Mouse (Mus musculus) ovary, postnatal 10 days (tissue): ENCODE results near the gene Tbc1d2.
"Not testable (repeated sequence)": the region's sequence is repeated elsewhere in the genome, so short reads cannot be mapped to it uniquely, and the experiment has no call there.

Source experiments
- DNase-seq: peaks from one replicate; pipeline ENCODE4 v3.0.0; 2022; ENCODE audit warnings: low spot score

The Tbc1d2 gene

GRCm38 (mm10) chr4:46601844-46602423, 48.1 kb downstream of the Tbc1d2 start, which contains the start of gene Coro2a:
Gene Coro2a (minus strand): TSS chr4:46602202.
- DNase-seq = peak; percentile 68

GRCm38 (mm10) chr4:46601258-46601843, 48.7 kb downstream of the Tbc1d2 start:
- no peak for DNase-seq

DNA sequence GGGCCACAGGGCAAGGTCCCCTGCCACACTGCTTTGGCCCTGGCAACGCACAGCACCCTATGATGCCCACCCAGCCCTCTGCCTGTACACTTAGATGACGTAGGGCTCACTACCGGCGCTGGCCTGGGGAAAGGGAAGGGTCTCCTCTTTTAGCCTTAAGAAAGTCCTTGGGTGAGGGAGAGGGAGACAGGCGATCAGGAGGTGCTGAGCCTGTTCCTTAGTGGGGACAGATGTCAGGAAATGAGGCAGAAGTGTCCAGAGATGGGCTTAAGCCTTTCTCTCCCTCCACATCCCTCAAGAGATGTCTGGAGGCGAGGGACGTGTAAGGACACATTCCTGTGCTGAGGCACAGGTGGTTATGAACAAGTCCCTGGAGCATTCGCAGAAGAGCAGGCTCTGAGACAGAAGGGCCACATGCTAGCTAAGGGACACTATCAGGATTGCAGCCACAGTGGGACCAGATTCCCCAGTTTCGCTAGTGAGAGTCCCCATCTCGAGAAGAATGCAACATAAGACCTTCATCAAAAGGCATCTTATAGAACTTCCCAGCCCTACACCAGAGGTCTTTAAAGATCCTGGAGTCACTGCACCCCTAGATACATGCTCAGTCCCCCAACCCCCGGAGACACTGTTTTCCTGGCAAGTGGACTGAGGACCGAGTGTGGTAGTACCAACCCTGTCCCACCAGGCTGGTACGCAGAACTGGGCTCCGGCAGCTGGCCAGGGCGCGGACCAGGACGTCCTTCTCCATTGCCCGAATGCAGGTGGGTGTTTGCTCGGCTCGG, 49.3 kb downstream of the Tbc1d2 start:
- no peak for DNase-seq

DNA sequence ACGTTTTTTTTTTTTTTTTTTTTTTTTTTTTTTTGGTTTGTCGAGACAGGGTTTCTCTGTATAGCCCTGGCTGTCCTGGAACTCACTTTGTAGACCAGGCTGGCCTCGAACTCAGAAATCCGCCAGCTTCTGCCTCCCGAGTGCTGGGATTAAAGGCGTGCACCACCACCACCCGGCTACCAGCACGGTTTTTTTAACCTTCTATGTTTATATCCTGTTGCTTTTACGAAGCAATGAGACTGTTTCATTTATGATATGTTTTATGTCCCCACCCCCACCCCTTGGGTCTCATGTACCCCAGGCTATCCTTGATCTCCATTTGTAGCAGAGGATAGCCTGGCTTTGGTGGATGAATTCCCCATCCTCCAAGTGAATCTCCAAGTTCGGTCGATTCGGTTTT, 50.4 kb downstream of the Tbc1d2 start:
- not testable (repeated sequence) for DNase-seq

GRCm38 (mm10) chr4:46598981-46599380, 51.0 kb downstream of the Tbc1d2 start:
- DNase-seq = no peak

GRCm38 (mm10) chr4:46598111-46598510, 51.9 kb downstream of the Tbc1d2 start:
- no peak for DNase-seq

DNA sequence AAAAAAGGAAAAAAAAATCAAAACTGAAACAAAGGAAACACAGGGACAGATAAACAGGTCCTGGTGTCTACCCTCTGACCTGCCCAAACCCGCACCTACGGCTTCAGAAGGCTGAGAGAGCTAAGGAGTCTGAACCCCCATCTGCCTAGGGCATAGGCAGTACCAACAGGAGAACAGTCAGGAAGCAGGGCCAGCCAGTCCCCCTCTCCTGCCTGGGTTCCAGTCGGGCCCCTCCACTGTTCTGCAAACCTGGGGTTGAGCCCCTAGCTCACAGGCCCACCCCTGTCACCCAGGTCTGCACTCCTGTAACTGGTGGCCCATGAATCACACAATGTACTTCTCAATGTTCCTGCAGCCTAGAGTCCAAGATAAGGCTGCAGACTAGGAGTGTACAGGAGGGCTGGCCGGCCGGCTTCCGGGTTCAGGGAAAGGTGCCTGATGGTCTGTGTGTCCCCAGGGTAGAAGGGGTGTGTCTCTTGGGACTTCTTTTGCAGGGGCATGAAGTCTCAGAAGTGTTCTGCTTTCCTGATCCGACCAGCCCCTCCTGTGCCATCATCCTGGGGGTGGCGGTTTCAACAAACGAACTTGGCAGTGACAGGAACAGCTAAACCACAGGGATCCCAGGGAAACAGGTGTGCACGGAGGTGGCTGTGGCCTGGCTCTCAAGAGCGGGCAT, 52.6 kb downstream of the Tbc1d2 start:
- DNase-seq = no peak

DNA sequence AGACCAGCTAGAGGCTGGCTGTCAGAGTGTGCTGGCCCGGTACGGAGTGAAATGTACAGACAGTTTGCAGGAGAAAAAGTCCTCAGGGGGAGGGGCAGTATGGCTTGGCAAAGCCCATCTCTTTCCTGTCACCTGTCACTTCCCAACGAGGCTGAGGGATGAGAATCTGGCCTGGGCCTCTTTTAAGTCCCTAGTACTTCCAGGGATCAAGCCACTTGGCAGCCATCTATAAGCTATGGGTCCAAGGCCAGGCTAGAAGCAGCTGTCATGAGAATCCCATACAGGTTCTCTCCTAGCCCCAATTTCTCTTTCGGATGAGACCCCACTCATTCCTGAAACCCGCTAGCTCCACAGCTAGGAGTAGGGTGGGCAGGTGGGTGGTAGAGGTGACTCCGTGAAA, 53.6 kb downstream of the Tbc1d2 start:
- no peak for DNase-seq

DNA sequence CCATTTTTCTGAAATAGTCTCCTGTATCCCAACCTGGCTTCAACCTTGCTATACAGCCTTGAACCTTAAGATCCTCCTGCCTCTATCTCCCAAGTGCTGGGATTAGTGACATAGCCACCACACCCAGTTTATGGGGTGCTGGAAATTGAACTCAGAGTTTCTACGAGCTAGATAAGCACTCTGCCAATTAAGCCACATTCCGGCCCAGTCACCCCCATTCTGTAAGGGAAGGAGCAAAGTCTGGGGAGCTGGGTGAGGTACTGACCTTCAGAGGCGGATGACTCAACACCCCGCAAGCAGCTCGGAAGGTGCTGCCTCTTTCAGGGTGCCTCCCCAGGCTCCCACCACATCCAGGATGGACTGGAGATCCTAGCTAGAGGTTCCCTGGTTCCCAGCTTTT, 55.9 kb downstream of the Tbc1d2 start:
- DNase-seq = no peak

- no peak for DNase-seq
Observed at GRCm38 (mm10) chr4:46593472-46593871, 56.5 kb downstream of the Tbc1d2 start.

DNA sequence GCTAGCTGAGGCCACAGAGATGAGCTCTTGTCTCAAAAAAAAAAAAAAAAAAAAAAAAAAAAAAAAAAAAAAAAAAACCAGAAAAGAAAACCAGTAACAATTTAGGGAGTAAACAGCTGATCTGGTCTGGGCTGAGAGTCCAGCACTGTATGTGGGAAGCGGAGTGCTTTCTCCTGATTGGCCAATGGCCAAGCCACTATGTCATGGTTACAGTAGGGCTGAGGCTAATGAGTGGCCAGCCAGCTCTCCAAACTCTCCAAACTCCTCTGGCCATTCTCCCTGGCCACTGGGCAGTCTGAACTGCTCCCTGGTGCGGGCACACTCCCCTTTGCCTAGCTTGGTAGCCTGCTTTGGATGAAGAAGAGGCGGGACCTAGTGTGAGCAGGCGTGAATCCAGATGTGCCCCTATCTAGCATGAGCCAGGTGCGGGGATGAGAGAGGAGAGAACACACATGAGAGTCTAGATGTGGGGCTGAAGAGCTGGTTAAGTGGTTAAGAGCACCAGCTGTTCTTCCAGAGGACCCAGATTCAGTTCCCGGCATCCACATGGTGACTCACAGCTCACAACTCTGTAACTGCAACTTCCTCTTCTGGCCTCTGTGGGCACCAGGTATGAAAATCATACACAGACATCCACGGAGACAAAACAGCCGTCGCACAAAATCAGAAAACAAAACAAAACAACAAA, 58.0 kb downstream of the Tbc1d2 start:
- DNase-seq = no peak

DNA sequence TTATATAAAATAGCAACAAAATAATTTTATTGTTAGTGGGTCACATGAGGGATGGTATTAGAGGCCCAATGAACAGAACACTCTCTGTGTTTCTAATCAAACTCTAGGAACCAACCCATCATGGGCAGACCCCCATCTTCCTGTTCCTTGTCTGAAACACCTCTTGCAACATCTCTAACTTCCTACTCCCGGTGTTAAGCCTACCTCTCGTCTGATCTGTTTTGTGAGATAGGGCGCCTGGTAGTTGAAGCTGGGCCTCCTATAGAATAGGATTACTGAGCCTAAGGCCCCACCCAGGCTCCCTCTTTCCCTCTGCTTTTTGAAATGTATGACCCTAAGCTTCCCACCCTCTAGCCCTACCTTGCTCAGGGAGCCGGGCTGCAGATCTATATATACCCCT, 59.2 kb downstream of the Tbc1d2 start:
- DNase-seq = no peak

- DNase-seq = no peak
Observed at GRCm38 (mm10) chr4:46589946-46590684, 59.9 kb downstream of the Tbc1d2 start.

- no peak for DNase-seq
Observed at GRCm38 (mm10) chr4:46589151-46589550, 60.9 kb downstream of the Tbc1d2 start.

DNA sequence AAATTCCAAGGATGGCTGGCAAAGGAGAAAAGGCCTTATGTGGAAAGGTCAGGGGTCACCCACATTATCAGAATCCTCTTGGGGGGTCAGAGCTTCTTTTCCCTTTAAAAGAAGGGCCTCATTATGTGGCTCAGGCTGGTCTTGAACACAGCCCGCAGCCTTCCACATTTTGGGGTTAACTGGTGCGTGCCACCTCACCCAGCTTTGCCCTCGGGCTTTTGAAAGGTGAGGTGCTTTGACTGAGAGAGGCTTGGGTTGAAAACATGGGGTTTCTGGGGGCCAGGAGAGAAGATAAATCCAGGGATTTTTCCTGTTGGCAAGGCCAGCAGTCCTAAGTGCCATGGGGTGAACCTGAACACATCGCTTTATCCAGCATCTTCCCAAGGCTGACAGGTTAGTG, 63.5 kb downstream of the Tbc1d2 start:
- DNase-seq = no peak

- no peak for DNase-seq
Observed at GRCm38 (mm10) chr4:46585811-46586190, 64.2 kb downstream of the Tbc1d2 start.

DNA sequence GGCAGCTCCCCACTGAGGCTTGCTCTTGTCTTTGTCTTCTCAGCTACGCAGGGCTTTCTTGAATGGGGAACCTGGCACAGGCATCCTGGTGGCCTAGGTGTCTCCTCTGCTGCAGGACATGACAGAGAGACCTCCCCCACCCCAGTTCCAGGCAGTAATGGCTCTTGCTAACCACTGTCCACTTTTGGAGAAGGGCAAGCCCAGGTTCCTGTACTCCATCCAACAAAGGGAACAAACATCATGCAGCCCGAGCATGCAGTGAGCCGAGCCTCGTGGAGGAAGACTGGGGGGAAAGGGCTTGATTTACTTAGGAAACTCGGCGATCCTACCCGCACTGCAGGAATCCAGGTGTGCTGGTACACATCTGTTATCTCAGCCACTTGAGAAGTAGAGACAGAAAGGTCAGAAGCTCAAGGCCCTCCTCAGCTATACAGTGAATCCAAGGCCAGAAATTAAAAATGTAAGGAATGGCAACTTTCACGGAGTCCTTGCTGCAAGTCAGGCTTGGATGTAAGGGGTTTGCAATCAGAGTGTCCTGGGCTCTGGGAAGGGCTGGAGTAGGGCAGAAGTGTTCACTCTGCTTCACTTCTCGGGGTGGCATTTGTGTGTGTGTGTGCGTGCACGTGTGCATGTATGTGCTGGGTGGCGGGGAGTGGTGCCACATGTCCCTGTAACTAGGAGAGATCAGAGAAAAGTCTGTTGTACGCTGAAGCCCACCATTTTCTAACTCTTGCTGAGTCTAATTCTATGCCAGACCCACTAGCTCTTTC, 64.8 kb downstream of the Tbc1d2 start:
- DNase-seq = no peak

GRCm38 (mm10) chr4:46584536-46584935, 65.5 kb downstream of the Tbc1d2 start:
- DNase-seq = not testable (repeated sequence)

DNA sequence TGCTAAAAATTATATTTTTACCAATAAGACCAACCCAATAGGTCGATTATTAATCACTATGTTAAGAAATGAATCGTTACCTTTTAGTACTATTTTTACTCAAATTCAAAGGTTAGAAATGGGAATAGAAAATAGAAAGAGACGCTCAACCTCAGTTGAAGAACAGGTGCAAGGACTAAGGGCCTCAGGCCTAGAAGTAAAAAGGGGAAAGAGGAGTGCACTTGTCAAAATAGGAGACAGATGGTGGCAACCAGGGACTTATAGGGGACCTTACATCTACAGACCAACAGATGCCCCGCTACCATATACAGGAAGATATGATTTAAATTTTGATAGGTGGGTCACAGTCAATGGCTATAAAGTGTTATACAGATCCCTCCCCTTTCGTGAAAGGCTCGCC, 65.9 kb downstream of the Tbc1d2 start:
- not testable (repeated sequence) for DNase-seq

- DNase-seq = not testable (repeated sequence)
Observed at GRCm38 (mm10) chr4:46582024-46582423, 68.0 kb downstream of the Tbc1d2 start.

DNA sequence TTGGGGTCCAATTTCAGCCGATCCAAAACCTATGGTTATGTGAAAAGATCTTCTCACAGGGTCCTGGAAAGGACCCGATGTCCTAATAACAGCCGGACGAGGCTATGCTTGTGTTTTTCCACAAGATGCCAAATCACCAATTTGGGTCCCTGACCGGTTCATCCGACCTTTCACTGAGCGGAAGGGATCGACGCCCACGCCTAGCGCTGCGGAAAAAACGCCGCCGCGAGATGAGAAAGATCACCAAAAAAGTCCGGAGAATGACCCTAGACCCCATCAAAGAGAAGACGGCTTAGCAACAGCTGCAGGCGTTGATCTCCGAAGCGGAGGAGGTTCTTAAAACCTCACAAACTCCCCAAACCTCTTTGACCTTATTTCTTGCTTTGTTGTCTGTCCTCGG, 68.4 kb downstream of the Tbc1d2 start:
- DNase-seq = not testable (repeated sequence)
